Mouse (Mus musculus): ENCODE results near the gene Acer2.

GRCm38 (mm10) chr4:86923476-86924055 lies 49.4 kb downstream of the Acer2 start:
- TF ChIP-seq CTCF (IDR thresholded peaks at IDR 0.05; ENCODE audit: low read depth) (no peak), EP300 (IDR thresholded peaks at IDR 0.05; ENCODE audit: low read depth) (no peak)

Data from liver, postnatal 0 days (tissue).